ENCODE assay signal across 16 mouse cellular contexts in genomic region chr6:133959902-133960634, GRCm38 (mm10).
DNase-seq lines count a peak whose midpoint lies in the region; ATAC-seq and TF ChIP-seq lines count a peak whose summit lies in the region.
"Had no signal": no experiment of that assay in that cellular context is flagged by ENCODE, and none has a peak within 500 bp of the region (broad histone marks: within the 10 kb centered on the region; RNA-seq: fewer than 3 reads in every experiment).

No protein-coding gene starts in this region.

- no peaks in the 10 kb centered on the region for H3K9me3 ChIP-seq in limb, embryonic 11.5 days (ENCODE audit: control insufficient read depth, low read length)
- H3K9me3 ChIP-seq in limb, embryonic 10.5 days (replicated peaks): no peaks in the 10 kb centered on the region
- H3K9me3 ChIP-seq: G1E; heart, embryonic 12.5 days; kidney, embryonic 15.5 days; limb, embryonic 12.5 days; neural tube, embryonic 12.5 days had no signal

- no peak for ATAC-seq in limb, embryonic 11.5 days (ENCODE audit: insufficient number of reproducible peaks, low FRiP score, low TSS enrichment, low read depth)

- H3K27ac ChIP-seq in limb, embryonic 11.5 days (replicated peaks; ENCODE audit: low read depth, low read length): no peak overlapping the region
- no peak overlapping the region for H3K27ac ChIP-seq in limb, embryonic 10.5 days
- H3K27ac ChIP-seq: kidney, embryonic 15.5 days; layer of hippocampus, adult 2 months; limb, embryonic 12.5 days; neural tube, embryonic 12.5 days had no signal

- no peaks in the 10 kb centered on the region for H3K36me3 ChIP-seq in limb, embryonic 11.5 days (ENCODE audit: control insufficient read depth, insufficient read depth, low read length)
- no peaks in the 10 kb centered on the region for H3K36me3 ChIP-seq in limb, embryonic 10.5 days
- H3K36me3 ChIP-seq in myocyte (ENCODE audit: control insufficient read depth, insufficient read depth): no peaks in the 10 kb centered on the region
- H3K36me3 ChIP-seq: G1E; heart, embryonic 12.5 days; kidney, embryonic 15.5 days; limb, embryonic 12.5 days; neural tube, embryonic 12.5 days had no signal

- WGBS in limb, embryonic 11.5 days: 84% methylated on average over 11 of the region's 11 CpGs
- WGBS in limb, embryonic 10.5 days: 82% methylated on average over 11 of the region's 11 CpGs

- no peak overlapping the region for H3K4me3 ChIP-seq in limb, embryonic 11.5 days (ENCODE audit: low read depth, low read length)
- H3K4me3 ChIP-seq in limb, embryonic 10.5 days: no peak overlapping the region
- H3K4me3 ChIP-seq in myocyte: no peak overlapping the region
- H3K4me3 ChIP-seq: erythroblast, embryonic 14.5 days; heart, embryonic 12.5 days; kidney, embryonic 15.5 days; layer of hippocampus, adult 2 months; limb, embryonic 12.5 days; neural tube, embryonic 12.5 days had no signal

- H3K4me2 ChIP-seq in limb, embryonic 11.5 days (ENCODE audit: low read depth, severe bottlenecking): no peak overlapping the region
- H3K4me2 ChIP-seq in myocyte (ENCODE audit: low read depth): peak overlapping the region; percentile 22
- H3K4me2 ChIP-seq: heart, embryonic 12.5 days; kidney, embryonic 15.5 days; limb, embryonic 12.5 days; neural tube, embryonic 12.5 days had no signal

- TF ChIP-seq POLR2A in myocyte (IDR thresholded peaks at IDR 0.05; ENCODE audit: insufficient read length, low read depth): no peak

- DNase-seq in adrenal gland, adult (ENCODE audit: inconsistent age in 2 of 2, low spot score in 1 of 2): peak; percentile 19 to 61
- DNase-seq in adrenal gland, postnatal 4 days (ENCODE audit: low spot score in 2 of 2): no peak
- DNase-seq in limb, embryonic 11.5 days (ENCODE audit: low spot score): peak; percentile 13
- no peak for DNase-seq in limb, embryonic 10.5 days (ENCODE audit: low spot score)
- DNase-seq in adrenal gland, postnatal 25 days: peak; percentile 12
- DNase-seq in cerebellum, postnatal 10 days: no peak
- DNase-seq in thymus, postnatal 25 days: no peak

- no peak overlapping the region for H3K9ac ChIP-seq in limb, embryonic 11.5 days (ENCODE audit: low read length)
- H3K9ac ChIP-seq: heart, embryonic 12.5 days; kidney, embryonic 15.5 days; limb, embryonic 12.5 days; liver, postnatal 0 days; neural tube, embryonic 12.5 days had no signal

- H3ac ChIP-seq in myocyte (ENCODE audit: control insufficient read depth, insufficient read length): no peak overlapping the region

- H3K79me2 ChIP-seq in myocyte (ENCODE audit: control insufficient read depth, insufficient read depth): no peaks in the 10 kb centered on the region

- H3K27me3 ChIP-seq in limb, embryonic 11.5 days (ENCODE audit: control insufficient read depth, insufficient read depth, low read length): no peaks in the 10 kb centered on the region
- H3K27me3 ChIP-seq in limb, embryonic 10.5 days (ENCODE audit: low read depth, poor library complexity, severe bottlenecking): no peaks in the 10 kb centered on the region
- no peaks in the 10 kb centered on the region for H3K27me3 ChIP-seq in myocyte (ENCODE audit: control insufficient read depth, insufficient read depth, insufficient read length)
- H3K27me3 ChIP-seq: heart, embryonic 12.5 days; kidney, embryonic 15.5 days; limb, embryonic 12.5 days; neural tube, embryonic 12.5 days had no signal

- H3K4me1 ChIP-seq in limb, embryonic 11.5 days (ENCODE audit: control insufficient read depth, insufficient read depth, low read length): no peaks in the 10 kb centered on the region
- no peaks in the 10 kb centered on the region for H3K4me1 ChIP-seq in limb, embryonic 10.5 days
- H3K4me1 ChIP-seq: heart, embryonic 12.5 days; kidney, embryonic 15.5 days; limb, embryonic 12.5 days; neural tube, embryonic 12.5 days had no signal

TF ChIP-seq in myocyte, 11 proteins besides CTCF, POLR2A, EP300 and RAD21:
- TF ChIP-seq MAX (IDR thresholded peaks at IDR 0.05; ENCODE audit: low read depth) (no peak), TCF3 (IDR thresholded peaks at IDR 0.05; ENCODE audit: insufficient read length, low read depth) (no peak), REST (IDR thresholded peaks at IDR 0.05; ENCODE audit: insufficient read depth, insufficient read length) (no peak), MYOD1 (IDR thresholded peaks at IDR 0.05; ENCODE audit: control insufficient read depth in 1 of 3, insufficient read length in 2 of 3, low read depth in 2 of 3) (peak in 1 of 3 experiments; percentile 9), MYOG (IDR thresholded peaks at IDR 0.05; ENCODE audit: control insufficient read depth in 1 of 3, insufficient read depth in 1 of 3, insufficient read length in 2 of 3, low read depth in 2 of 3) (no peak), USF1 (IDR thresholded peaks at IDR 0.05; ENCODE audit: low read depth) (no peak), SRF (IDR thresholded peaks at IDR 0.05; ENCODE audit: control insufficient read depth, insufficient read length, low read depth) (no peak), CEBPB (IDR thresholded peaks at IDR 0.05; ENCODE audit: insufficient read depth, poor library complexity, severe bottlenecking) (no peak)

Comparison
In these comparisons a context has a peak if more than half of its experiments do, and no peak if none do; other contexts are left out.
1. DNase-seq: peak in adrenal gland, adult (2 of 2), limb, embryonic 11.5 days (single experiment) and adrenal gland, postnatal 25 days (single experiment); none in adrenal gland, postnatal 4 days (0 of 2), limb, embryonic 10.5 days (single experiment), cerebellum, postnatal 10 days (0 of 2) and thymus, postnatal 25 days (single experiment).